Mouse (Mus musculus): Measurements from ENCODE around the gene Cd72. TPM values are rescaled to one million over a fixed set of nuclear protein-coding genes. Genes with fewer than 3 reads are reported as not detected.
A peak's percentile ranks its signal among the peaks of the same experiment; 100 is the strongest.

The Cd72 gene
- polyA plus RNA-seq, 1 experiment from 2014 or later, result 2.6 TPM

GRCm38 (mm10) chr4:43398829-43399331 is 55.5 kb downstream of the Cd72 start:
- peak; percentile 53 for DNase-seq (ENCODE audit: low spot score)
- Histone ChIP-seq H3K36me3 (ENCODE audit: control insufficient read depth, insufficient read depth, low read length) (no peaks in the 10 kb centered on the region), H3K27ac (ENCODE audit: low read depth, low read length) (no peak overlapping the region), H3K27me3 (ENCODE audit: control insufficient read depth, insufficient read depth, low read length) (no peaks in the 10 kb centered on the region), H3K4me1 (replicated peaks; ENCODE audit: control insufficient read depth, insufficient read depth, low read length) (0 out of 2 replicates have a peak, but pooled peaks cover 7% of the 10 kb centered on the region), H3K4me3 (ENCODE audit: low read depth, low read length) (no peak overlapping the region), H3K9me3 (ENCODE audit: control insufficient read depth, low read length) (no peaks in the 10 kb centered on the region), H3K4me2 (ENCODE audit: low read depth, low read length, severe bottlenecking) (no peak overlapping the region), H3K9ac (ENCODE audit: low read length) (no peak overlapping the region)
- ATAC-seq (replicated peaks; ENCODE audit: low FRiP score), result no peak
- 74% methylated on average over 17 of the region's 17 CpGs for WGBS

- H3K27me3 ChIP-seq (ENCODE audit: control insufficient read depth, insufficient read depth, low read length), result no peaks in the 10 kb centered on the region
- no peak for DNase-seq (ENCODE audit: low spot score)
- H3K4me1 ChIP-seq (replicated peaks; ENCODE audit: control insufficient read depth, insufficient read depth, low read length), result 0 out of 2 replicates have a peak, but pooled peaks cover 7% of the 10 kb centered on the region
- H3K9me3 ChIP-seq (ENCODE audit: control insufficient read depth, low read length), result no peaks in the 10 kb centered on the region
- no peak overlapping the region for H3K9ac ChIP-seq (ENCODE audit: low read length)
- H3K4me3 ChIP-seq (ENCODE audit: low read depth, low read length), result no peak overlapping the region
- H3K4me2 ChIP-seq (ENCODE audit: low read depth, low read length, severe bottlenecking), result no peak overlapping the region
- no peak overlapping the region for H3K27ac ChIP-seq (ENCODE audit: low read depth, low read length)
- H3K36me3 ChIP-seq (ENCODE audit: control insufficient read depth, insufficient read depth, low read length), result no peaks in the 10 kb centered on the region
- ATAC-seq (replicated peaks; ENCODE audit: low FRiP score), result no peak
- WGBS, result 79% methylated on average over 4 of the region's 4 CpGs
Observed at GRCm38 (mm10) chr4:43398014-43398413, 56.4 kb downstream of the Cd72 start.

Other genes with a start within 250 kb of the Cd72 start
- gene Atp8b5, start 187.5 kb downstream of the Cd72 start, polyA plus RNA-seq (2014; fragmentation: Nextera tagmentation; extraction: Ambion mirVana), result 0.20 and 0.60 TPM in 2 replicates
- gene Rusc2, start 72.6 kb downstream of the Cd72 start, polyA plus RNA-seq (2014; fragmentation: Nextera tagmentation; extraction: Ambion mirVana), result 11.6 and 12.4 TPM in 2 replicates
- 0.28 and 0.31 TPM in 2 replicates for gene Fam166b, start 25.5 kb downstream of the Cd72 start, polyA plus RNA-seq (2014; fragmentation: Nextera tagmentation; extraction: Ambion mirVana)
- 9.3 and 10.7 TPM in 2 replicates for gene Tesk1, start 12.7 kb downstream of the Cd72 start, polyA plus RNA-seq (2014; fragmentation: Nextera tagmentation; extraction: Ambion mirVana)
- not detected in 2 replicates for gene Sit1, start 29.1 kb upstream of the Cd72 start, polyA plus RNA-seq (2014; fragmentation: Nextera tagmentation; extraction: Ambion mirVana)
- gene Ccdc107, start 38.3 kb upstream of the Cd72 start, polyA plus RNA-seq (2014; fragmentation: Nextera tagmentation; extraction: Ambion mirVana), result 50.3 and 54.3 TPM in 2 replicates
- 55.3 and 61.1 TPM in 2 replicates for gene Arhgef39, start 45.1 kb upstream of the Cd72 start, polyA plus RNA-seq (2014; fragmentation: Nextera tagmentation; extraction: Ambion mirVana)
- 0.52 and 0.87 TPM in 2 replicates for gene Car9, start 52.3 kb upstream of the Cd72 start, polyA plus RNA-seq (2014; fragmentation: Nextera tagmentation; extraction: Ambion mirVana)
- 46.7 and 52.7 TPM in 2 replicates for gene Tpm2, start 69.1 kb upstream of the Cd72 start, polyA plus RNA-seq (2014; fragmentation: Nextera tagmentation; extraction: Ambion mirVana)
- gene Creb3, start 107.7 kb upstream of the Cd72 start, polyA plus RNA-seq (2014; fragmentation: Nextera tagmentation; extraction: Ambion mirVana), result 42.8 and 45.6 TPM in 2 replicates
- gene Tln1, start 108.1 kb upstream of the Cd72 start, polyA plus RNA-seq (2014; fragmentation: Nextera tagmentation; extraction: Ambion mirVana), result 45.9 and 46.7 TPM in 2 replicates
- 26.0 and 38.7 TPM in 2 replicates for gene Rgp1, start 124.1 kb upstream of the Cd72 start, polyA plus RNA-seq (2014; fragmentation: Nextera tagmentation; extraction: Ambion mirVana)
- gene Gba2, start 124.2 kb upstream of the Cd72 start, polyA plus RNA-seq (2014; fragmentation: Nextera tagmentation; extraction: Ambion mirVana), result 31.0 and 32.4 TPM in 2 replicates
- gene Msmp, start 129.9 kb upstream of the Cd72 start, polyA plus RNA-seq (2014; fragmentation: Nextera tagmentation; extraction: Ambion mirVana), result 1.9 and 2.8 TPM in 2 replicates
- gene Npr2, start 177.3 kb upstream of the Cd72 start, polyA plus RNA-seq (2014; fragmentation: Nextera tagmentation; extraction: Ambion mirVana), result 9.8 and 10.8 TPM in 2 replicates
- gene Spag8, start 199.0 kb upstream of the Cd72 start, polyA plus RNA-seq (2014; fragmentation: Nextera tagmentation; extraction: Ambion mirVana), result 1.7 and 2.3 TPM in 2 replicates
- gene Hint2, start 201.8 kb upstream of the Cd72 start, polyA plus RNA-seq (2014; fragmentation: Nextera tagmentation; extraction: Ambion mirVana), result 64.1 and 66.8 TPM in 2 replicates
- 5.2 and 6.4 TPM in 2 replicates for gene Tmem8b, start 214.3 kb upstream of the Cd72 start, polyA plus RNA-seq (2014; fragmentation: Nextera tagmentation; extraction: Ambion mirVana)
- gene Fam221b, start 214.5 kb upstream of the Cd72 start, polyA plus RNA-seq (2014; fragmentation: Nextera tagmentation; extraction: Ambion mirVana), result 2.5 and 2.7 TPM in 2 replicates
- gene Olfr70, start 246.2 kb upstream of the Cd72 start, polyA plus RNA-seq (2014; fragmentation: Nextera tagmentation; extraction: Ambion mirVana), result not detected in 2 replicates

Data from forebrain, embryonic 11.5 days (tissue).